Mouse (Mus musculus) hindbrain, embryonic 13.5 days (tissue): ENCODE results near the gene Parp9. TPM values are rescaled to one million over a fixed set of nuclear protein-coding genes. Genes with fewer than 3 reads are reported as not detected.

ENCODE experiments used
- ATAC-seq: fragments of 200-750 bp; cut with Nextera tagmentation; 2 replicates; pipeline ENCODE4 v1.8.0; 2017; ENCODE audit warnings: moderate TSS enrichment; ENCODE audit not compliant: low FRiP score
- H3K27ac ChIP-seq: fragments of 300-500 bp; sonication (generic); 2 replicates; pipeline ENCODE4 v1.5.1; 2015; ENCODE audit warnings: inconsistent platforms, mild to moderate bottlenecking, moderate library complexity
- H3K27me3 ChIP-seq: fragments of 300-500 bp; sonication (generic); 2 replicates; pipeline ENCODE4 v1.6.1; 2015; ENCODE audit warnings: mild to moderate bottlenecking, inconsistent platforms
- H3K36me3 ChIP-seq: fragments of 300-500 bp; sonication (generic); 2 replicates; pipeline ENCODE4 v1.6.1; 2015; ENCODE audit warnings: mild to moderate bottlenecking, inconsistent platforms
- H3K4me1 ChIP-seq: fragments of 300-500 bp; sonication (generic); replicated peaks from 2 replicates; pipeline ENCODE4 v1.6.1; 2015; ENCODE audit warnings: inconsistent platforms
- H3K4me2 ChIP-seq: fragments of 300-500 bp; sonication (generic); 2 replicates; pipeline ENCODE4 v1.6.1; 2015; ENCODE audit warnings: inconsistent platforms, mild to moderate bottlenecking, moderate library complexity
- H3K4me3 ChIP-seq: fragments of 300-500 bp; sonication (generic); 2 replicates; pipeline ENCODE4 v1.5.1; 2015; ENCODE audit warnings: mild to moderate bottlenecking, inconsistent platforms
- H3K9ac ChIP-seq: fragments of 300-500 bp; sonication (generic); 2 replicates; pipeline ENCODE4 v1.6.1; 2015; ENCODE audit warnings: mild to moderate bottlenecking, inconsistent platforms
- H3K9me3 ChIP-seq: fragments of 300-500 bp; sonication (generic); 2 replicates; pipeline ENCODE4 v1.6.1; 2016; ENCODE audit warnings: inconsistent platforms
- WGBS: fragments of 180-500 bp; shearing (Covaris S2); methylation state at CpG from one replicate; pipeline ENCODE4 v1.1.7; 2015; 5-methylcytosine and 5-hydroxymethylcytosine counted together
- polyA plus RNA-seq: library from polyadenylated mRNA; unstranded; fragments of >200 nt; fragmentation: Nextera tagmentation; extraction: Ambion mirVana; gene quantifications from 2 replicates; pipeline ENCODE4 v1.2.1, GENCODE M21; 2015

The Parp9 gene
- polyA plus RNA-seq, 1 experiment from 2014 or later = 1.9 TPM

DNA sequence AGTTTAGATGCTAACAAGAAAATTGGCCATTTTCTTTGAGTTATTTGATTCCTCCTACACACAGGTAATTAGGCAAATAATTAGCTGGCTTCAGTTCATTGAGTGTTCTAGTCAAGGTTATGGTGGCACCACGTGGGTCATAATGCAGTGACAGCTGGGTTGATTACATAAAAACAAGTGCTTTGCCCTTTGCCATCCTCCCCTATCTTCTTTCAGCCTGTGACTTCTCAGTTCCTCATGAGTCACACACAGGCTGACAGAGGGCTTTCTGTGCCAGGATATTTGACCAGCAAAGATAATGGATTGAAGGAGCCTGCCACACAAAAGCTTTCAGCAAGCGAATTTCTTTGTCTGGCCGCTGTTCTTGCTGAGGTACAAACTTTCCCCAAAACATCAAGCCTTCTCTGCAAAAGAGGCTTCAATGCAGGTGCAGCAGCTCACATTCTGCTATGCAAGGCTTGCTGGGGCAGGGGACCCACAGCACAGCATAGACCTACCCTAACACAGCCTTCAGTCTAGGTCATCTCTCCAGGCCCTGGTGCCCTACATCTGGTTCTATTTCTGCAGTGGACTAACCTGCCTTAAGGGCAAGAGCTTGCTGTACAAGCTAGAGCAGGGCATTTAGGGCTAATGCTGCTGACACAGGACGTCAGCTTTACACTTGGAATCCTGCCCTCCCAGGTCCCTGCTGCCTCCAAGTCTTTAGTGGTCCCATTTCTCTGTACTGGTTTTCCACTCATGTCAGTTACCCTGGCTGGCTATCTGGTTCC is 30.7 kb upstream of the Parp9 start:
- no peak for ATAC-seq
- no peak overlapping the region for H3K27ac ChIP-seq
- H3K36me3 ChIP-seq = no peaks in the 10 kb centered on the region
- no peak overlapping the region for H3K4me2 ChIP-seq
- H3K4me1 ChIP-seq = no peaks in the 10 kb centered on the region
- WGBS = 42% methylated on average over 4 of the region's 4 CpGs
- peaks cover 4% of the 10 kb centered on the region; the same call in 1 of the 2 replicates for H3K9me3 ChIP-seq
- no peaks in the 10 kb centered on the region for H3K27me3 ChIP-seq
- H3K9ac ChIP-seq = no peak overlapping the region
- no peak overlapping the region for H3K4me3 ChIP-seq

DNA sequence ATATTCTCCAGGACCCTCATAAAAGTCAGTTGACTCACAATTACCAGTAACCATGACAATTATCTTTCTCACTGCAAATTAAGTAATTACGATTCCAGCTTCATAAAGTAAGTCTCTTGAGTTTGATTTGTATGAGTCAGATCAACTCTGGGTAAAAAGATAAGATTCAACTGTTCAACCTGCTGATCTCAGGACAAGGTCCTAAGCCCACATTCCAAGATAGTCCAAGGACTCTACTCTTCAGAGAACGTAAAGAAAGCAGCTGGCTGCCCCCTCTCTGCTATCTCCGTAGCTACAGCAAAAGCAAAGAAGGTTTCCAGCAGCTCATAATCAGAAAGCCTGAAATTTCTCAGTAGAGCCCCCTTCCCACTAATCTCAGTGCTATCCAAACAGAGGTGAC is 26.8 kb upstream of the Parp9 start:
- Histone ChIP-seq H3K4me3 (no peak overlapping the region), H3K4me1 (no peaks in the 10 kb centered on the region), H3K36me3 (no peaks in the 10 kb centered on the region), H3K4me2 (no peak overlapping the region), H3K9me3 (peaks cover 4% of the 10 kb centered on the region; the same call in 1 of the 2 replicates), H3K9ac (no peak overlapping the region), H3K27me3 (no peaks in the 10 kb centered on the region), H3K27ac (no peak overlapping the region)
- ATAC-seq = no peak
- 76% methylated on average over 3 of the region's 3 CpGs for WGBS

DNA sequence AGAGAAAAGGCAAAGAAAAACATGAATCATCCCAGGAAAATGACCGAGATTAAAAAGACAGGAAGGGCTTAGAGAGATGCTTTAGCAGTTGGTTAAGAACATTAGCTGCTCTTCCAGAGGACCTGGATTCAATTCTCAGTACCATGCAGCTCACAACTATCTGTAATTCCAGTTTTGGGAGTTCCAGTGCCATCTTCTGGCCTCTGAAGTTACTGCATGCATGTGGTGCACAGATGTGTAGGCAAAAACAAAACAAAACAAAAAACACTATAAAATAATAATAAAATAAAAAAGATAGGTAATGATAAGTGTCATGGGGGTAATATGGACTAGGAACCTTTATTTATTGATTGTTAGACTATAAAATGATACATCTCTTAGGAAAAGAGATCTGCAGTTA is 24.7 kb upstream of the Parp9 start:
- Histone ChIP-seq H3K36me3 (no peaks in the 10 kb centered on the region), H3K9ac (no peak overlapping the region), H3K9me3 (peaks cover 4% of the 10 kb centered on the region; the same call in 1 of the 2 replicates), H3K27ac (no peak overlapping the region), H3K4me2 (no peak overlapping the region), H3K27me3 (no peaks in the 10 kb centered on the region), H3K4me1 (no peaks in the 10 kb centered on the region), H3K4me3 (no peak overlapping the region)
- no peak for ATAC-seq
- WGBS = 70% methylated on average over 1 of the region's 1 CpGs

DNA sequence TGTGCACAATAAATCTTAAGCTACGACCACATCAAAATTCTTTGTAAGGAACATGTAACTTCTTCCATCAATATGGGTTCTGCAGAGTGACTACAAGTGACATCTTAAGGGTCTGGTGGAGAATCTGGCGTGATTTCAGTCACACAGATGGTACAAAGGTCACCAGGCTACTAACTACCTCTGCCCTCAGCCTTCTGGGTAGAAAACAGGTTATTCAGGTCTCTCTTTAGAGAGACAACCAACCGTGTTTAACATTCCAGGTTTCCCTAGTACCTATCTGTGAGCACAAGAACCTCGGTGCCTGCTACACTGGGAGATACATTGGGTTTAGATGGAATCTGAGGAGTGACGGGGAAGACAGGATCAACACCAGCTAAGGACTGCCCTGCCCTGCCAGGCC is 24.0 kb upstream of the Parp9 start:
- Histone ChIP-seq H3K9ac (no peak overlapping the region), H3K4me2 (no peak overlapping the region), H3K27ac (no peak overlapping the region), H3K36me3 (no peaks in the 10 kb centered on the region), H3K9me3 (no peaks in the 10 kb centered on the region), H3K4me3 (no peak overlapping the region), H3K4me1 (no peaks in the 10 kb centered on the region), H3K27me3 (no peaks in the 10 kb centered on the region)
- 78% methylated on average over 5 of the region's 5 CpGs for WGBS
- ATAC-seq = no peak

DNA sequence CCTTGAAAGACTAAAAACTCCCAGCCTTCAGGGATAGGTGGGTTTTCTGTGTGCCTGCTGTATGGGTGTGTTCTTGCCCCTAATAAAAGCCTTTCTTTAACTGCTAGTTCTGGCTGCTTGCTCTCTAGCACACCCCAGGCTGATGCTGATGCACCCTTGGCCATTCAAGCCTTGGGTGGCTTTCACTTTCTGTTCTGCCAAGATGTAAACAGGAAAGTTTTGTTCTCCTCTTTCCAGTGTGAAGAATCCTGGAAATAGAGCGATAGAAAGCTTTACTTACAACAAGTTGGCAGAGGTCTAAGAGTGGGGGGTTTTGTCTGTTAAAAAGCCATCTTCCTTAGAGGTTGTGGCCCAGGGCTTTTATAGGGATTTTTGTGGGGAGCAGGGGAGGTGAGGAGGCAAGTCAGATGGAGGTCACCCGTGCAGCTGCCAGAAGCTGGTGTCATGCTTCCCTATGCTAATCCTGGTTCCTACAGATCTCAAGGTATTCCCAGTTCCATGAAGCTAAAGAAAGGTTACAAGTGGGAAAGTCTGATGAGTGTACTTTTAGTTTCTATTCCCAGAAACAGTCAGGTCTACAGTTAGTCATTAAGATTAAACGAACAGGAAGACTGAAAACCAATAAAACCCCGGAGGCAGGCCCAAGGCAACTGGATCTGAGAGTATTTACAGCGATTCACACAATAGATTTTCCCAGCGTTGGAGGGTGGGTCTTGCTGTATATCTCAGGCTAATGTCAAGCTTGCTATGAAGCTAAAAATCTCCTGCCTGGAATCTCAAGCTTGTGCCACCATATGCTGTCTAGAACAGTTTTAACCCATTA is 19.3 kb upstream of the Parp9 start:
- H3K9ac ChIP-seq = no peak overlapping the region
- H3K27ac ChIP-seq = no peak overlapping the region
- no peaks in the 10 kb centered on the region for H3K36me3 ChIP-seq
- H3K27me3 ChIP-seq = no peaks in the 10 kb centered on the region
- H3K4me2 ChIP-seq = no peak overlapping the region
- no peak for ATAC-seq
- H3K4me3 ChIP-seq = no peak overlapping the region
- 87% methylated on average over 6 of the region's 6 CpGs for WGBS
- no peaks in the 10 kb centered on the region for H3K9me3 ChIP-seq
- no peaks in the 10 kb centered on the region for H3K4me1 ChIP-seq

DNA sequence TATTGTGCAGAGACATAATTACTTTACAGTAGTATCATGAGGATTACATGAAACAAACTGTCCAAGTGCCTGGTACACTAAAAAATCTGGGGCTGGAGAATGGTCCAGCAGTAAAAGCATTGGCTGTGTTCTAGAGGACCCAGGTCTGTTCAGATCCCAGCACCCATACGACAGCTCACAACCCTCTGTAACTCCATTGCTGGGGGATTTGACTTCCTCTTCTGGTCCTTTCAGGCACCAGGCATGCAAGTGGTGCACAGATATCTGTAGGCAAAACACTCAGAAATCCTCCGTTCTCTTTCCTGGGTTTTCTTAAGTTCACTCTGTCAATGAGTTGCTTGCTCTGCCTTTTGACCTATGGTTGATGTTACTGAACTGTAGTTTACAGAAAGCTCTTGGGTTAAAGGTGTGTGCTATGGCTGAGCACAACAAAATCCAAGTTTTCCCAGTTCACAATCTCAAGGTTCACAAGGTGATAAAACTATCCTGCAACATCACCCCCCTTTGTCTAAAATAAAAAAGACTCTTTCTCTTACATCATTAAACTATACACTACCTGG is 16.5 kb upstream of the Parp9 start:
- Histone ChIP-seq H3K36me3 (no peaks in the 10 kb centered on the region), H3K4me1 (no peaks in the 10 kb centered on the region), H3K27me3 (no peaks in the 10 kb centered on the region), H3K9me3 (no peaks in the 10 kb centered on the region), H3K9ac (no peak overlapping the region), H3K27ac (no peak overlapping the region), H3K4me2 (no peak overlapping the region), H3K4me3 (no peak overlapping the region)
- 84% methylated on average over 2 of the region's 2 CpGs for WGBS
- no peak for ATAC-seq

DNA sequence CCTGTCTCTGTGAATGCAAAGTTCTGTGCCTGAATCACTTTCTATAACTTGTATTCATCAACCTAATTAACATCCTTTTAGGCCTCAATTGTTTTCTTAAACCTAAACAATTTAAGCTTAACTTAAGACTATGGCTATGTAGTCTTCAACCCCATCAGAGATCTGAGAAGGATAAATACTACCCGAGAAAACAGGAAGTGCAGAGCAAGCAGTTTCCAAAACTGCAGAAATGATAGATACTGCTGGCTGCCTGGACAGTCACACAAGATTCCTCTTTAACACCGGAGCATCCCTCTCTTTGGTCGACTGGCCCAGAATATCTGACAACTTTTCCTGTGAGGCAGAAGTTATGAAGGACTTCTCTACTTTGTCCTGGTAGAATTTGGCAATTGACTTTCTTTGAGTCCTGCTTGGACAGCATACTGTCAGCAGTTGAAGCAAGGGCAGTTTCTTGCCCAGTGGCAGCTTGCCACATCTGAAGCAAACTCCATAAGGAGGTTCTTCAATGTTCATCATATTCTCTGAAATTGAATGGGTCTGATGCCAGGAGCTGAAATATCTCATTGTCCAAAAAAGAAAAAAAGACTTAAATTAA is 15.9 kb upstream of the Parp9 start:
- Histone ChIP-seq H3K36me3 (no peaks in the 10 kb centered on the region), H3K4me1 (no peaks in the 10 kb centered on the region), H3K27ac (no peak overlapping the region), H3K9me3 (no peaks in the 10 kb centered on the region), H3K4me2 (no peak overlapping the region), H3K9ac (no peak overlapping the region), H3K27me3 (no peaks in the 10 kb centered on the region), H3K4me3 (no peak overlapping the region)
- WGBS = 84% methylated on average over 3 of the region's 3 CpGs
- no peak for ATAC-seq

DNA sequence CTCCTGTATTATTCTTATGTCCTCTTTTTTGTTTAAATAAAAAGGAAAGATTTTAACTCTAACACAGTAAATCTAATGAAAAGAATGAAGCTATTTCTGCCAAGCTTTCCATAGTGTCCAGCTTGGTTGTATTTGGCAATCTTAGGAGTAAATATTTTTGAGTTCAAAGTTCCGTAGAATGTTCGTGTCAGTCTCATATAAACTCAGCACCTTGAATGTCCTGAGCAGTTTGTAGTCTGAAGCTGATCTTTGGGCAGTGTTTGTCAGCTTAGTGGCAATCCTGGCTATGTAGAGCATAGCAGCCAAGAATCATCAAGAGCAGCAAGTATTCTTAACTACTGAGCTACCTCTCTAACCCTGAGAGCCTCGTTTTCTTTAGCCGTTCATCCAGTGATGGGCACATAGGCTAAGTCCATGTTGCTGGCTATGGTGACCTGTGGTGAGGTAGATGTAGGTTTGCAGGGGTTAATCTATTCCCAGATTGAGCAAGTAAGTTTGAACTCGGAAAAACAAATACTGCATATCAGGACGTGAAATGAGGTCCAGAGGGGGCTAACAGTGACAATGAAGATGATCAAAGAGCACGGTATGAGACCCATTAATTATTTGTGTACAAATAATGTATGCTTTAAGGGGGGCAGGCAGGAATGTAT is 14.6 kb upstream of the Parp9 start:
- H3K4me1 ChIP-seq = no peaks in the 10 kb centered on the region
- H3K9ac ChIP-seq = no peak overlapping the region
- H3K27me3 ChIP-seq = no peaks in the 10 kb centered on the region
- no peak overlapping the region for H3K27ac ChIP-seq
- no peaks in the 10 kb centered on the region for H3K36me3 ChIP-seq
- H3K9me3 ChIP-seq = no peaks in the 10 kb centered on the region
- H3K4me2 ChIP-seq = no peak overlapping the region
- no peak for ATAC-seq
- WGBS = 79% methylated on average over 7 of the region's 7 CpGs
- H3K4me3 ChIP-seq = no peak overlapping the region

DNA sequence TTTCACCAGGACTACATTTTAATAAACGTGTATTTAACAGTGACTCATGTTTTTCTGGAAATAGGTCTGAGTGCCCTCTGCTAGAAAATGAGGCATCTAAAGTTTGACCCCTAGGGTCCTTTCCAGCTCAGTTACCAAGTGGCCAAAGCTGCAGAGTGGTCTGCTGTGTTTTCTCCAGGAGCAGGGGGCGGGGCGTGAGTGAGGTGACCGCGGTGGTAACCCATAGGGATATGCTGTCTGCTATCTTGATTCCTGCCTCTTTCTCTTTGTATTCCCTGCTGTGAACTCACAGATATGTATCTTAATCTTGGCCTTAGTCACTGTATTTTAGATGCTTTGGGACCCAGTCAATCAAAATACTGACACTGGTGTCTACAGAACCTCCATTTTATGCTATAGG is 13.9 kb upstream of the Parp9 start:
- WGBS = 93% methylated on average over 5 of the region's 5 CpGs
- no peaks in the 10 kb centered on the region for H3K27me3 ChIP-seq
- no peak for ATAC-seq

DNA sequence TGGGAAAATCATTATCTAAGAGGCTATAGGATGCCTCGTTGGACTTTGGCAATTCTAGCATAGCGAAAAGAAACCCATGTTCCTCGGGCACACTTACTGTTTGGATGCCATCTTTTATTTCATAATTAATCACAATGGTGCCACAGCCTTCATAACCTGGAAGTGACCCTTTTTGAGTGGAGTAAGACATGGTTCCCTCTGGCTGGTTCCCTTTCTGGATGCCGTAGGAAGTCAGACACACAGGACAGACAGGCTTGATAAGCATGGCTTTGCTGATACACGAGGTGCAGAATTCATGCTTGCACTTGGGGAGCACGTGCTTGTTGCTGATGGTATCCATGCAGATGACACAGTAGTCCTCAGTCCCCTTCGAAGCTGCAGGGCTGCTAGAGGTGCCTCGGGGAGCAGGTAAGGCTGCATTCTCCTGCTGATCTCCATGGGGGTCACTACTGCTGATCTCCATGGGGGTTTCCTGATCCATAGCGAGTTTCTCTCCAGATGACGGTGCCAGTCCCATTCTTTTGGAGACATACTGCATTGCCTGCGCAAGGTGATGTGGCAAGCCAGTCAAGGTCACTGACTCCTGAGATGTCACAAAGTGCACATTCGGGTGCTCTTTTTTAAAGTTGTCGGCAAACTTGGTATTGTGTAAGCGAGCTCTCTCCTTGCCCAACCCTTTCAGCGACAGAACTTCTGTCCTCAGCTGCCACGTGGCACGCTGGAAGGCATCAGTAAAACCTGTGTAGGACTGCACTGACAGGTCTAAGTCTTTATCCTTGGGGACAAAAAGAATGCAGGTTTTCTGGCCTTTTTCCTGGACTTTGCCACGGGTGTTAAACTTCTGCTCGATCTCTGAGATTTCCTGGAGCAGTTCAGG is 5.9 kb upstream of the Parp9 start:
- Histone ChIP-seq H3K27ac (no peak overlapping the region), H3K4me2 (no peak overlapping the region), H3K36me3 (no peaks in the 10 kb centered on the region), H3K9ac (no peak overlapping the region), H3K4me1 (no peaks in the 10 kb centered on the region), H3K4me3 (no peak overlapping the region), H3K9me3 (no peaks in the 10 kb centered on the region), H3K27me3 (peaks cover 6% of the 10 kb centered on the region; the same call in 1 of the 2 replicates)
- no peak for ATAC-seq
- WGBS = 91% methylated on average over 19 of the region's 19 CpGs

More for the DNA sequence above, 13.9 kb upstream of the Parp9 start:
- no peak overlapping the region for H3K4me3 ChIP-seq
- no peak overlapping the region for H3K27ac ChIP-seq
- no peaks in the 10 kb centered on the region for H3K36me3 ChIP-seq
- H3K4me1 ChIP-seq = no peaks in the 10 kb centered on the region
- no peaks in the 10 kb centered on the region for H3K9me3 ChIP-seq
- H3K4me2 ChIP-seq = no peak overlapping the region
- H3K9ac ChIP-seq = no peak overlapping the region

DNA sequence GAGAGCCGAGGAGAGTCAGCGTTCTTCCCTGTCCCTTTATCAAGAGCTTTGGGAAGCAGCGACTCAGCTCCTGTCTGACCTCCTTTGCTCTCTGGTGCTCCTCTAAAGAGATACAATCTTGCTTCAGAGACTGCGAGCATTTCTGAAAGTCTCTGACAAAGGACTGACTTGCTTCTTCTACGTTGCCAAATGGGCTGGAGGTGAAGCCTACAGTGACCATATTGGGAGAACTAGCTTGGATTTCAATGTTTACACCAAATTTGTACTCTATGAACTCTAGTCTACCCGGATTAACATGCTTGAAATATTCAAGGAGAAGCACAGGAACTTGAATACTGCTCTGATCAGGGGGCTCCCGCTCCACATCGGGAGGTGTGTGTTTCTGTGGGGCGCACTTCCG is 5.1 kb upstream of the Parp9 start:
- Histone ChIP-seq H3K9ac (no peak overlapping the region), H3K9me3 (no peaks in the 10 kb centered on the region), H3K36me3 (no peaks in the 10 kb centered on the region), H3K4me3 (no peak overlapping the region), H3K27me3 (peaks cover 11% of the 10 kb centered on the region; the same call in 1 of the 2 replicates), H3K27ac (no peak overlapping the region), H3K4me2 (no peak overlapping the region), H3K4me1 (no peaks in the 10 kb centered on the region)
- 88% methylated on average over 10 of the region's 10 CpGs for WGBS
- ATAC-seq = no peak
